Mouse (Mus musculus) erythroblast, embryonic 14.5 days (primary cell): ENCODE data around the gene P4ha2. TPM values are rescaled to one million over a fixed set of nuclear protein-coding genes. Genes with fewer than 3 reads are reported as not detected.

Source experiments
- H3K27me3 ChIP-seq: 2 replicates; pipeline ENCODE4 v1.6.1; 2012; ENCODE audit warnings: inconsistent platforms; ENCODE audit not compliant: control insufficient read depth
- H3K36me3 ChIP-seq: 2 replicates; pipeline ENCODE4 v1.6.1; 2012; ENCODE audit warnings: mild to moderate bottlenecking, inconsistent platforms; ENCODE audit not compliant: control insufficient read depth
- H3K4me1 ChIP-seq: 2 replicates; pipeline ENCODE4 v1.6.1; 2012; ENCODE audit warnings: inconsistent platforms; ENCODE audit not compliant: control insufficient read depth
- H3K4me3 ChIP-seq: replicated peaks from 2 replicates; pipeline ENCODE3; 2012; ENCODE audit warnings: moderate library complexity, mild to moderate bottlenecking, inconsistent platforms
- H3K9me3 ChIP-seq: 2 replicates; pipeline ENCODE4 v1.6.1; 2012; ENCODE audit warnings: low read length, inconsistent platforms, mixed read lengths; ENCODE audit not compliant: control insufficient read depth
- GATA1 ChIP-seq: IDR thresholded peaks from 2 replicates; pipeline ENCODE4 v1.6.1; 2012; ENCODE audit warnings: low read length, inconsistent platforms, mixed read lengths
- TAL1 ChIP-seq: IDR thresholded peaks from 3 replicates; pipeline ENCODE4 v1.6.1; 2012; ENCODE audit warnings: low read length, inconsistent platforms, mixed read lengths
- polyA plus RNA-seq: library from polyadenylated mRNA; stranded (reverse); fragments of >175 nt; gene quantifications from 2 replicates; pipeline ENCODE4 v1.2.3, GENCODE M21; 2012

P4ha2 gene
- not detected in 2 replicates for polyA plus RNA-seq

GRCm38 (mm10) chr11:54100045-54100691 lies at the start of gene P4ha2:
P4ha2 (plus strand) TSS chr11:54100095.
- H3K27me3 ChIP-seq = peaks cover 48% of the 10 kb centered on the region
- TF ChIP-seq GATA1 (no peak), TAL1 (no peak)

DNA sequence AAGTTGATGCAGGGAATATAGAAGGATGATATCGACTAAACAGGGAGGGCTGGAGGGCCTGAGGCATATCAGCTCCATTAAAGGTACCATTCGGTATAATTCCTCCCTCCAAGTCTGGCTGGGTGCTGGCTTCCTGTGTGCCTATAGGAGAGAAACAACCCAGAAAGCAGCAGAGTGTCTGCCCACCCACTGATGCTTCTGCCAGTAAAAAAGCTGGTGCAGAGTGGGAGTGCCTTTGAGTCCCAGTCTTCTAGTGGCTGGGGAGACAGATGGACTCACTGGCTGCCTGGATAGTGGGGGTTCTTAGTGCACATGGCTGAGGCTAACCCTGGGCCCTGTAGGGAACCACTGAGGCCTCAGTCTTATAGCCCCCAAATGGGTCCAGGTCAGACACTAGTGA lies 49.7 kb upstream of the P4ha2 start:
- peaks cover 8% of the 10 kb centered on the region for H3K27me3 ChIP-seq
- H3K4me1 ChIP-seq = peaks cover 15% of the 10 kb centered on the region
- TF ChIP-seq GATA1 (no peak), TAL1 (no peak)
- no peaks in the 10 kb centered on the region for H3K36me3 ChIP-seq
- no peak overlapping the region for H3K4me3 ChIP-seq
- H3K9me3 ChIP-seq = no peaks in the 10 kb centered on the region

More at GRCm38 (mm10) chr11:54100045-54100691, at the start of gene P4ha2:
- Histone ChIP-seq H3K9me3 (no peaks in the 10 kb centered on the region), H3K4me3 (peak within 1 kb of the TSS; percentile 49), H3K36me3 (no peaks in the 10 kb centered on the region), H3K4me1 (peaks cover 5% of the 10 kb centered on the region)

DNA sequence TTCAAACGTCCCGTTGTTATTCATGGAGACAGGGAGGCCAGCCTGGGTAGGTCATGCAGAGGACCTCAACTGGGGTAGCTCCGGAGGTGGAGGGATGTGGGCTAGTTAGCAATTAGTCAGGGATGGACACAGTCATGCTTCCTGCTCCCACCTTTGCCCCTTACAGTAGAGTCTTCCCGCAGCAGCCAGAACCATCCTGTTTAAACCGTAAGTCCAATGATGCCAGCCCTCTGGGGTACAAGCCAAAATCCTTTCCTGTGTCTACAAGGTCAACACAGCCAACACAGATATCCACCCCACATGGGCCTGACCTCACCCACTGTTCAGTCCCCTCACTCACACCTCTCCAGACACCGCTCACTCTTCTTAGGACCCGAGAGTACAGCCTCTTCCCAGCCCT lies 48.7 kb upstream of the P4ha2 start:
- Histone ChIP-seq H3K4me3 (no peak overlapping the region), H3K4me1 (peaks cover 15% of the 10 kb centered on the region), H3K27me3 (peaks cover 3% of the 10 kb centered on the region), H3K9me3 (no peaks in the 10 kb centered on the region), H3K36me3 (no peaks in the 10 kb centered on the region)
- TF ChIP-seq TAL1 = no peak
- no peak for TF ChIP-seq GATA1

- no peaks in the 10 kb centered on the region for H3K27me3 ChIP-seq
- TF ChIP-seq TAL1 (no peak), GATA1 (no peak)
- no peak overlapping the region for H3K4me3 ChIP-seq
- H3K36me3 ChIP-seq = no peaks in the 10 kb centered on the region
- no peaks in the 10 kb centered on the region for H3K9me3 ChIP-seq
- peaks cover 15% of the 10 kb centered on the region for H3K4me1 ChIP-seq
These were observed 47.8 kb upstream of the P4ha2 start for GRCm38 (mm10) chr11:54052128-54052527.

- Histone ChIP-seq H3K4me1 (peaks cover 15% of the 10 kb centered on the region), H3K9me3 (no peaks in the 10 kb centered on the region), H3K27me3 (no peaks in the 10 kb centered on the region), H3K36me3 (no peaks in the 10 kb centered on the region), H3K4me3 (no peak overlapping the region)
- TF ChIP-seq GATA1 (no peak), TAL1 (no peak)
These were observed 46.8 kb upstream of the P4ha2 start for GRCm38 (mm10) chr11:54053090-54053489.

DNA sequence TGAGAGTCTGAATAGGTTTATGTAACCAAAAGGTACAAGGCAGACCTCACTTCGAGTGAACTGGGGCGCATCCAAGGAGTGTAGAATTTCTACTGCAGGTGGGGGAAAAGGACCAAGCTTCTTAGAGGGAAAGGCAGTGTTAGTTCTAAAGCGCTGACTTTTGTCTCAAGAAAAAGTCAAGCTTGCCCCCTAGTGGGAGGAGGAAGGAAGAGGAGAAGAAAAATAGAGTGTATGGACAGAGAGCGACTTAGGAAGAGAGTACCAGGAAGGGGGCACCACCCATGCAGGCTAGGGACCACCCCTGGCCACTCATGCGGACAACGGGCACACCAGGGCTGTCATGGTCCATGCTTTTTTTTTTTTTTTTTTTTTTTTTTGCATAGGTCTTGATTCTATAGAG lies 45.6 kb upstream of the P4ha2 start:
- H3K27me3 ChIP-seq = no peaks in the 10 kb centered on the region
- no peaks in the 10 kb centered on the region for H3K9me3 ChIP-seq
- H3K36me3 ChIP-seq = no peaks in the 10 kb centered on the region
- TF ChIP-seq GATA1 (no peak), TAL1 (no peak)
- H3K4me1 ChIP-seq = peaks cover 15% of the 10 kb centered on the region
- H3K4me3 ChIP-seq = no peak overlapping the region

- H3K4me1 ChIP-seq = peaks cover 15% of the 10 kb centered on the region
- no peaks in the 10 kb centered on the region for H3K27me3 ChIP-seq
- H3K4me3 ChIP-seq = no peak overlapping the region
- TF ChIP-seq GATA1 (no peak), TAL1 (no peak)
- no peaks in the 10 kb centered on the region for H3K9me3 ChIP-seq
- no peaks in the 10 kb centered on the region for H3K36me3 ChIP-seq
These were observed 43.8 kb upstream of the P4ha2 start for GRCm38 (mm10) chr11:54056132-54056531.

GRCm38 (mm10) chr11:54057428-54057827 lies 42.5 kb upstream of the P4ha2 start:
- H3K27me3 ChIP-seq = no peaks in the 10 kb centered on the region
- peaks cover 15% of the 10 kb centered on the region for H3K4me1 ChIP-seq

GRCm38 (mm10) chr11:54058056-54058617 lies 41.8 kb upstream of the P4ha2 start:
- Histone ChIP-seq H3K27me3 (no peaks in the 10 kb centered on the region), H3K36me3 (no peaks in the 10 kb centered on the region), H3K4me3 (no peak overlapping the region), H3K9me3 (no peaks in the 10 kb centered on the region), H3K4me1 (peaks cover 11% of the 10 kb centered on the region)
- TF ChIP-seq GATA1 (no peak), TAL1 (no peak)

More at GRCm38 (mm10) chr11:54057428-54057827, 42.5 kb upstream of the P4ha2 start:
- Histone ChIP-seq H3K9me3 (no peaks in the 10 kb centered on the region), H3K4me3 (no peak overlapping the region), H3K36me3 (no peaks in the 10 kb centered on the region)
- TF ChIP-seq TAL1 (no peak), GATA1 (no peak)

DNA sequence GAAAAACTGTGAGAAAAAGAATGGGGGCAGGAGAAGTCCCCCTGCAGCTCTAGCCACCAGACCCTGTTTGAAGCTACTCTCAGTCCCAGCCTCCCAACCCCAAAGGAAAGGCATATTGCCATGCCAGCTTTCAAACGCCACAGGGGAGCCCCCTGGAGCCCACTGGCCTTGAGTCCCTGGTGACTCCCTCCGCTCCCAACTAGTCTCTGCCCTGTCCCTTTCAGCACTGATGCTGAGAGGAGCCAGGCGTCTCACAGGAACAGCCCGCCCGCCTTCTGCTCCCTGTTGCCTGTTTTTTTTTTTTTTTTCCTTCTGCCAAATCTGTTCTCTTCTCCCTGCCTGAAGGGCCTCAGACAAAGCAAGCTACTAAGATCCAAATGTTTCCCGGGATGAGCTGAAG lies 41.3 kb upstream of the P4ha2 start:
- Histone ChIP-seq H3K9me3 (no peaks in the 10 kb centered on the region), H3K27me3 (no peaks in the 10 kb centered on the region)
- TF ChIP-seq TAL1 (no peak), GATA1 (no peak)

More for the DNA sequence above, 41.3 kb upstream of the P4ha2 start:
- Histone ChIP-seq H3K36me3 (no peaks in the 10 kb centered on the region), H3K4me3 (no peak overlapping the region), H3K4me1 (peaks cover 6% of the 10 kb centered on the region)
